Mouse (Mus musculus) bone marrow macrophage, adult 2 months (primary cell): ENCODE data around the gene Sbno1.

Experiments used
- CTCF ChIP-seq: IDR thresholded peaks from 2 replicates; pipeline ENCODE4 v1.5.1; 2012; ENCODE audit warnings: low read depth, mild to moderate bottlenecking, low read length, moderate library complexity
- POLR2A ChIP-seq: IDR thresholded peaks from 2 replicates; pipeline ENCODE4 v1.6.1; 2012; ENCODE audit warnings: mild to moderate bottlenecking, low read depth, low read length, borderline replicate concordance

GRCm38 (mm10) chr5:124446301-124446881, 20.6 kb upstream of the Sbno1 start:
- TF ChIP-seq POLR2A = no peak
- TF ChIP-seq CTCF = no peak
